Mouse (Mus musculus) ES-Bruce4 (cell line): Measurements from ENCODE around the gene Cd82.

Source experiments
- CTCF ChIP-seq: IDR thresholded peaks from one replicate; pipeline ENCODE4 v1.8.1; 2011; ENCODE audit warnings: low read depth, low read length
- EP300 ChIP-seq: IDR thresholded peaks from 2 replicates; pipeline ENCODE4 v1.6.1; 2011; ENCODE audit warnings: low read depth, low read length; ENCODE audit not compliant: insufficient read depth
- POLR2A ChIP-seq: IDR thresholded peaks from one replicate; pipeline ENCODE4 v1.8.1; 2011; ENCODE audit warnings: low read length; ENCODE audit not compliant: insufficient read depth

GRCm38 (mm10) chr2:93488911-93489587 is 26.1 kb upstream of the Cd82 start:
- no peak for TF ChIP-seq EP300
- TF ChIP-seq CTCF, result no peak
- TF ChIP-seq POLR2A, result no peak
